Mouse (Mus musculus) liver, embryonic 11.5 days (tissue): ENCODE results near the gene Ubqln5. TPM values are rescaled to one million over a fixed set of nuclear protein-coding genes. Genes with fewer than 3 reads are reported as not detected.

ENCODE experiments used
- ATAC-seq: fragments of 200-750 bp; cut with Nextera tagmentation; replicated peaks from 2 replicates; pipeline ENCODE4 v1.8.0; 2017; ENCODE audit warnings: moderate number of reproducible peaks, mild to moderate bottlenecking, moderate TSS enrichment, moderate library complexity; ENCODE audit not compliant: low FRiP score
- DNase-seq: peaks from one replicate; pipeline ENCODE4 v3.0.0-alpha.2; 2017; ENCODE audit warnings: low spot score
- H3K27ac ChIP-seq: fragments of 300-500 bp; sonication (generic); 2 replicates; pipeline ENCODE4 v1.5.1; 2014; ENCODE audit warnings: mild to moderate bottlenecking, low read depth, low read length, control low read depth
- H3K27me3 ChIP-seq: fragments of 300-500 bp; sonication (generic); replicated peaks from 2 replicates; pipeline ENCODE4 v1.6.1; 2014; ENCODE audit warnings: low read length, mixed read lengths; ENCODE audit not compliant: control insufficient read depth, insufficient read depth
- H3K36me3 ChIP-seq: fragments of 300-500 bp; sonication (generic); 2 replicates; pipeline ENCODE4 v1.6.1; 2014; ENCODE audit warnings: mild to moderate bottlenecking, low read length, moderate library complexity, mixed read lengths; ENCODE audit not compliant: control insufficient read depth, insufficient read depth
- H3K4me1 ChIP-seq: fragments of 300-500 bp; sonication (generic); replicated peaks from 2 replicates; pipeline ENCODE4 v1.6.1; 2014; ENCODE audit warnings: low read length, mixed read lengths; ENCODE audit not compliant: control insufficient read depth, insufficient read depth
- H3K4me2 ChIP-seq: fragments of 300-500 bp; sonication (generic); 2 replicates; pipeline ENCODE4 v1.6.1; 2014; ENCODE audit warnings: mild to moderate bottlenecking, control low read depth, moderate library complexity
- H3K4me3 ChIP-seq: fragments of 300-500 bp; sonication (generic); 2 replicates; pipeline ENCODE4 v1.5.1; 2014; ENCODE audit warnings: low read depth, low read length, control low read depth
- H3K9ac ChIP-seq: fragments of 300-500 bp; sonication (generic); 2 replicates; pipeline ENCODE4 v1.6.1; 2014; ENCODE audit warnings: low read depth, low read length, control low read depth
- H3K9me3 ChIP-seq: fragments of 300-500 bp; sonication (generic); 2 replicates; pipeline ENCODE4 v1.6.1; 2016; ENCODE audit warnings: low read length, inconsistent platforms, mixed read lengths; ENCODE audit not compliant: control insufficient read depth
- WGBS: fragments of 180-500 bp; shearing (Covaris S2); extraction: QIAGEN DNeasy Blood & Tissue Kit; methylation state at CpG from one replicate; pipeline ENCODE4 v1.1.7; 2014; 5-methylcytosine and 5-hydroxymethylcytosine counted together
- polyA plus RNA-seq: library from polyadenylated mRNA; unstranded; fragments of >200 nt; fragmentation: Nextera tagmentation; extraction: Ambion mirVana; gene quantifications from 2 replicates; pipeline ENCODE4 v1.2.1, GENCODE M21; 2014

Gene Ubqln5
- polyA plus RNA-seq, 1 experiment from 2014 or later, result not detected

- Histone ChIP-seq H3K4me3 (no peak within 1 kb of the TSS), H3K9ac (no peak within 1 kb of the TSS), H3K27ac (no peak within 1 kb of the TSS), H3K4me2 (no peak within 1 kb of the TSS), H3K36me3 (no peaks in the 10 kb centered on the region), H3K4me1 (no peaks in the 10 kb centered on the region), H3K9me3 (no peaks in the 10 kb centered on the region), H3K27me3 (no peaks in the 10 kb centered on the region)
- ATAC-seq (no peak), DNase-seq (no peak)
Measured at GRCm38 (mm10) chr7:104104757-104104972, 25.0 kb downstream of the Ubqln5 start, which contains the start of gene Olfr646. Gene Olfr646 (plus strand): TSS chr7:104104873.

- no peaks in the 10 kb centered on the region for H3K36me3 ChIP-seq
- no peaks in the 10 kb centered on the region for H3K27me3 ChIP-seq
- DNase-seq (no peak), ATAC-seq (peak; percentile 87)
- no peaks in the 10 kb centered on the region for H3K4me1 ChIP-seq
- no peaks in the 10 kb centered on the region for H3K9me3 ChIP-seq
- H3K4me2 ChIP-seq, result no peak overlapping the region
- H3K27ac ChIP-seq, result no peak overlapping the region
- no peak overlapping the region for H3K9ac ChIP-seq
- WGBS, result 45% methylated on average over 4 of the region's 4 CpGs
- no peak overlapping the region for H3K4me3 ChIP-seq
Measured at GRCm38 (mm10) chr7:104103913-104104756, 25.5 kb downstream of the Ubqln5 start.

DNA sequence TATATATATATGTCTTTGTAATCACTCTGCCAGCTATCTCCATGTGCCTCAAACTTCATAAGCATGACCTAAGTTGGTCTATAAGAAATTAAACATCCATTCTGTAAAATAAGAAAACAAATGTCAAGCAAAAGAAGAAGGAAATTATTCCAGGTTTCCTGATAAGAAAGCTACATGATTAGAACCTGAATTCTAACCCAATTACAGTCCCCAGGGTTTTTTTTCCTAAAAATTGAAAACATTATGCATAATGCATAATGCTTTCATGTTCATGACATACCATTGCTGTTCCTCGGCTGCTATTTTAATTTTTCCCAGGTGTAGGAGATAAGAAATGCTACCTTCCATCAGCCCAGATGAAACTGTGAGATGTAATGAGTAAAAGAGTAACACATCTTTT lies 44.3 kb downstream of the Ubqln5 start, which contains the start of gene Olfr645:
Gene Olfr645, minus strand, starts transcription at position 101 of the 400 bp plus-strand sequence.
- no peak within 1 kb of the TSS for H3K4me3 ChIP-seq
- H3K36me3 ChIP-seq, result no peaks in the 10 kb centered on the region
- 67% methylated on average over 1 of the region's 1 CpGs for WGBS
- DNase-seq (no peak), ATAC-seq (no peak)
- no peaks in the 10 kb centered on the region for H3K9me3 ChIP-seq
- no peaks in the 10 kb centered on the region for H3K27me3 ChIP-seq
- no peak within 1 kb of the TSS for H3K27ac ChIP-seq
- H3K4me2 ChIP-seq, result no peak within 1 kb of the TSS
- H3K4me1 ChIP-seq, result no peaks in the 10 kb centered on the region
- H3K9ac ChIP-seq, result no peak within 1 kb of the TSS

Other genes starting within 250 kb of the Ubqln5 start
- gene Olfr66, start 243.6 kb downstream of the Ubqln5 start, polyA plus RNA-seq, result not detected in 2 replicates
- not detected in 2 replicates for gene Olfr64, start 235.3 kb downstream of the Ubqln5 start, polyA plus RNA-seq
- not detected in 2 replicates for gene Olfr65, start 226.3 kb downstream of the Ubqln5 start, polyA plus RNA-seq
- not detected in 2 replicates for gene Olfr631, start 201.0 kb downstream of the Ubqln5 start, polyA plus RNA-seq
- 0.12 TPM in 1 of 2 replicates, not detected in the other for gene Olfr632, start 195.5 kb downstream of the Ubqln5 start, polyA plus RNA-seq
- gene Olfr633, start 185.4 kb downstream of the Ubqln5 start, polyA plus RNA-seq, result not detected in 2 replicates
- not detected in 2 replicates for gene Olfr635, start 158.7 kb downstream of the Ubqln5 start, polyA plus RNA-seq
- gene Olfr638, start 131.1 kb downstream of the Ubqln5 start, polyA plus RNA-seq, result not detected in 2 replicates
- not detected in 2 replicates for gene Olfr639, start 112.5 kb downstream of the Ubqln5 start, polyA plus RNA-seq
- not detected in 2 replicates for gene Olfr640, start 104.3 kb downstream of the Ubqln5 start, polyA plus RNA-seq
- not detected in 2 replicates for gene Olfr641, start 94.4 kb downstream of the Ubqln5 start, polyA plus RNA-seq
- not detected in 2 replicates for gene Olfr642, start 77.2 kb downstream of the Ubqln5 start, polyA plus RNA-seq
- not detected in 2 replicates for gene 4930516K23Rik, start 68.4 kb downstream of the Ubqln5 start, polyA plus RNA-seq
- gene Olfr644, start 58.0 kb downstream of the Ubqln5 start, polyA plus RNA-seq, result not detected in 2 replicates
- gene Olfr645, start 44.4 kb downstream of the Ubqln5 start, polyA plus RNA-seq, result not detected in 2 replicates
- gene Olfr646, start 25.0 kb downstream of the Ubqln5 start, polyA plus RNA-seq, result not detected in 2 replicates
- not detected in 2 replicates for gene Olfr643, start 7.6 kb upstream of the Ubqln5 start, polyA plus RNA-seq
- gene Ubqln3, start 13.5 kb upstream of the Ubqln5 start, polyA plus RNA-seq, result not detected in 2 replicates
- gene Ubqlnl, start 20.7 kb upstream of the Ubqln5 start, polyA plus RNA-seq, result not detected in 2 replicates
- not detected in 2 replicates for gene Olfm5, start 35.0 kb upstream of the Ubqln5 start, polyA plus RNA-seq
- 0.08 and 0.19 TPM in 2 replicates for gene Olfr648, start 53.6 kb upstream of the Ubqln5 start, polyA plus RNA-seq
- not detected in 2 replicates for gene Olfr649, start 66.2 kb upstream of the Ubqln5 start, polyA plus RNA-seq
- 3.6 and 4.2 TPM in 2 replicates for gene Trim6, start 89.0 kb upstream of the Ubqln5 start, polyA plus RNA-seq
- 1.4 and 2.1 TPM in 2 replicates for gene Trim34a, start 114.6 kb upstream of the Ubqln5 start, polyA plus RNA-seq
- gene Trim5, start 158.3 kb upstream of the Ubqln5 start, polyA plus RNA-seq, result 0.47 and 0.52 TPM in 2 replicates
- gene Trim12a, start 185.6 kb upstream of the Ubqln5 start, polyA plus RNA-seq, result 3.8 and 5.7 TPM in 2 replicates
- 0.15 TPM in 1 of 2 replicates, not detected in the other for gene Trim34b, start 199.6 kb upstream of the Ubqln5 start, polyA plus RNA-seq
- gene Trim12c, start 223.5 kb upstream of the Ubqln5 start, polyA plus RNA-seq, result 1.2 TPM in 2 replicates
- 0.06 and 0.08 TPM in 2 replicates for gene Trim30b, start 240.1 kb upstream of the Ubqln5 start, polyA plus RNA-seq